Mouse (Mus musculus): Measurements from ENCODE around the gene Erv3. TPM values are rescaled to one million over a fixed set of nuclear protein-coding genes. Genes with fewer than 3 reads are reported as not detected.

The Erv3 gene
- not detected for total RNA-seq (2021)
- long read RNA-seq, experiment 1: 0 reads
- long read RNA-seq, experiment 2: 0 reads

- TF ChIP-seq CTCF (IDR thresholded peaks at IDR 0.05): no peak
- H3K4me3 ChIP-seq: no peak within 1 kb of the TSS
- intact Hi-C loops (cut with DNase I): no loop called here
- H3K27ac ChIP-seq: no peak within 1 kb of the TSS
- DNase-seq: no peak
These were observed at the start of gene Erv3 for GRCm38 (mm10) chr2:131859721-131860120. Gene Erv3 (minus strand): TSS chr2:131859747.

- H3K4me3 ChIP-seq: peak overlapping the region; percentile 79
- H3K27ac ChIP-seq: peak overlapping the region; percentile 95
- no peak for TF ChIP-seq CTCF (IDR thresholded peaks at IDR 0.05)
- DNase-seq: no peak
- intact Hi-C loops (cut with DNase I): no loop called here
These were observed 49.4 kb upstream of the Erv3 start for GRCm38 (mm10) chr2:131908906-131909305.

- intact Hi-C loops (cut with DNase I): no loop called here
- DNase-seq: peak; percentile 42
- no peak for TF ChIP-seq CTCF (IDR thresholded peaks at IDR 0.05)
- H3K27ac ChIP-seq: peak overlapping the region; percentile 95
- no peak overlapping the region for H3K4me3 ChIP-seq
These were observed 48.9 kb upstream of the Erv3 start for GRCm38 (mm10) chr2:131908351-131908861.

- H3K27ac ChIP-seq: peak overlapping the region; percentile 95
- DNase-seq: no peak
- intact Hi-C loops (cut with DNase I): no loop called here
- no peak for TF ChIP-seq CTCF (IDR thresholded peaks at IDR 0.05)
- no peak overlapping the region for H3K4me3 ChIP-seq
These were observed 47.8 kb upstream of the Erv3 start for GRCm38 (mm10) chr2:131907311-131907710.

GRCm38 (mm10) chr2:131906846-131907245, 47.3 kb upstream of the Erv3 start:
- intact Hi-C loops (cut with DNase I): no loop called here
- no peak for TF ChIP-seq CTCF (IDR thresholded peaks at IDR 0.05)
- peak overlapping the region; percentile 95; the same call in 1 of the 2 replicates for H3K27ac ChIP-seq
- H3K4me3 ChIP-seq: no peak overlapping the region
- peak; percentile 70 for DNase-seq

GRCm38 (mm10) chr2:131906266-131906665, 46.7 kb upstream of the Erv3 start:
- Histone ChIP-seq H3K27ac (0 out of 2 replicates have a peak overlapping the region, but pooled peaks have one; percentile 95), H3K4me3 (no peak overlapping the region)
- no peak for TF ChIP-seq CTCF (IDR thresholded peaks at IDR 0.05)
- no peak for DNase-seq
- intact Hi-C loops (cut with DNase I): no loop called here

- intact Hi-C loops (cut with DNase I): no loop called here
- Histone ChIP-seq H3K4me3 (no peak overlapping the region), H3K27ac (no peak overlapping the region)
- no peak for DNase-seq
- no peak for TF ChIP-seq CTCF (IDR thresholded peaks at IDR 0.05)
These were observed 46.2 kb upstream of the Erv3 start for GRCm38 (mm10) chr2:131905776-131906175.

GRCm38 (mm10) chr2:131905025-131905424, 45.5 kb upstream of the Erv3 start:
- intact Hi-C loops (cut with DNase I): no loop called here
- Histone ChIP-seq H3K27ac (no peak overlapping the region), H3K4me3 (no peak overlapping the region)
- no peak for TF ChIP-seq CTCF (IDR thresholded peaks at IDR 0.05)
- DNase-seq: no peak

- peak overlapping the region; percentile 88 for H3K27ac ChIP-seq
- intact Hi-C loops (cut with DNase I): no loop called here
- no peak for TF ChIP-seq CTCF (IDR thresholded peaks at IDR 0.05)
These were observed 43.3 kb upstream of the Erv3 start for GRCm38 (mm10) chr2:131902867-131903266.

GRCm38 (mm10) chr2:131902423-131902822, 42.9 kb upstream of the Erv3 start:
- intact Hi-C loops (cut with DNase I): no loop called here
- Histone ChIP-seq H3K27ac (peak overlapping the region; percentile 88), H3K4me3 (no peak overlapping the region)
- no peak for DNase-seq
- no peak for TF ChIP-seq CTCF (IDR thresholded peaks at IDR 0.05)

More at GRCm38 (mm10) chr2:131902867-131903266, 43.3 kb upstream of the Erv3 start:
- H3K4me3 ChIP-seq: peak overlapping the region; percentile 40
- peak; percentile 82 for DNase-seq

- Histone ChIP-seq H3K27ac (no peak overlapping the region), H3K4me3 (no peak overlapping the region)
- TF ChIP-seq CTCF (IDR thresholded peaks at IDR 0.05): no peak
- intact Hi-C loops (cut with DNase I): no loop called here
- no peak for DNase-seq
These were observed 38.0 kb upstream of the Erv3 start for GRCm38 (mm10) chr2:131897336-131898109.

GRCm38 (mm10) chr2:131896011-131896410, 36.5 kb upstream of the Erv3 start:
- DNase-seq: no peak
- TF ChIP-seq CTCF (IDR thresholded peaks at IDR 0.05): no peak
- no peak overlapping the region for H3K27ac ChIP-seq
- intact Hi-C loops (cut with DNase I): no loop called here
- H3K4me3 ChIP-seq: no peak overlapping the region

- H3K27ac ChIP-seq: no peak overlapping the region
- no peak for TF ChIP-seq CTCF (IDR thresholded peaks at IDR 0.05)
- no peak for DNase-seq
- intact Hi-C loops (cut with DNase I): no loop called here
- H3K4me3 ChIP-seq: no peak overlapping the region
These were observed 35.6 kb upstream of the Erv3 start for GRCm38 (mm10) chr2:131895106-131895505.
